Mouse (Mus musculus) stomach, postnatal 0 days (tissue): Measurements from ENCODE around the gene Slc18b1. TPM values are rescaled to one million over a fixed set of nuclear protein-coding genes. Genes with fewer than 3 reads are reported as not detected.

ENCODE experiments used
- ATAC-seq: fragments of 200-750 bp; cut with Nextera tagmentation; 2 replicates; pipeline ENCODE4 v1.8.0; 2017; ENCODE audit not compliant: low FRiP score, low TSS enrichment
- DNase-seq: peaks from one replicate; pipeline ENCODE4 v3.0.0-alpha.2; 2016; ENCODE audit warnings: low spot score
- H3K27ac ChIP-seq: fragments of 300-500 bp; sonication (generic); replicated peaks from 2 replicates; pipeline ENCODE4 v1.5.1; 2014; ENCODE audit warnings: mild to moderate bottlenecking, control low read depth
- H3K27me3 ChIP-seq: fragments of 300-500 bp; sonication (generic); 2 replicates; pipeline ENCODE4 v1.6.1; 2014; ENCODE audit warnings: low read length; ENCODE audit not compliant: control insufficient read depth, insufficient read depth
- H3K36me3 ChIP-seq: fragments of 300-500 bp; sonication (generic); 2 replicates; pipeline ENCODE4 v1.6.1; 2014; ENCODE audit warnings: low read length, mixed read lengths; ENCODE audit not compliant: control insufficient read depth, insufficient read depth
- H3K4me1 ChIP-seq: fragments of 300-500 bp; sonication (generic); replicated peaks from 2 replicates; pipeline ENCODE4 v1.6.1; 2014; ENCODE audit warnings: antibody characterized with exemption; ENCODE audit not compliant: control insufficient read depth, insufficient read depth
- H3K4me2 ChIP-seq: fragments of 300-500 bp; sonication (generic); replicated peaks from 2 replicates; pipeline ENCODE4 v1.6.1; 2014; ENCODE audit warnings: low read depth, mild to moderate bottlenecking, control low read depth, moderate library complexity
- H3K4me3 ChIP-seq: fragments of 300-500 bp; sonication (generic); 2 replicates; pipeline ENCODE4 v1.5.1; 2014; ENCODE audit warnings: low read depth, low read length, control low read depth
- H3K9ac ChIP-seq: fragments of 300-500 bp; sonication (generic); 2 replicates; pipeline ENCODE4 v1.6.1; 2014; ENCODE audit warnings: mild to moderate bottlenecking, low read length, control low read depth, mixed read lengths
- H3K9me3 ChIP-seq: fragments of 300-500 bp; sonication (generic); 2 replicates; pipeline ENCODE4 v1.6.1; 2016; ENCODE audit warnings: low read length; ENCODE audit not compliant: control insufficient read depth
- CTCF ChIP-seq: IDR thresholded peaks from 2 replicates; pipeline ENCODE4 v1.5.1; 2016; ENCODE audit warnings: antibody characterized with exemption, low read depth, mild to moderate bottlenecking, moderate library complexity
- EP300 ChIP-seq: optimal IDR thresholded peaks from 2 replicates; pipeline ENCODE3; 2016; ENCODE audit warnings: antibody characterized with exemption
- WGBS: fragments of 180-500 bp; shearing (Covaris S2); extraction: QIAGEN DNeasy Blood & Tissue Kit; methylation state at CpG from one replicate; pipeline ENCODE4 v1.1.7; 2014; 5-methylcytosine and 5-hydroxymethylcytosine counted together
- polyA plus RNA-seq: library from polyadenylated mRNA; unstranded; fragments of >200 nt; fragmentation: Nextera tagmentation; extraction: Ambion mirVana; gene quantifications from 2 replicates; pipeline ENCODE4 v1.2.1, GENCODE M21; 2015

Slc18b1 gene
- polyA plus RNA-seq, 1 experiment from 2014 or later = 9.2 TPM

- DNase-seq = no peak
- H3K27ac ChIP-seq = no peak overlapping the region
- H3K4me2 ChIP-seq = no peak overlapping the region
- no peak for ATAC-seq
- H3K27me3 ChIP-seq = no peaks in the 10 kb centered on the region
- no peak overlapping the region for H3K4me3 ChIP-seq
- 25% methylated on average over 3 of the region's 3 CpGs for WGBS
- no peak overlapping the region for H3K9ac ChIP-seq
- no peaks in the 10 kb centered on the region for H3K4me1 ChIP-seq
- H3K9me3 ChIP-seq = no peaks in the 10 kb centered on the region
- no peak for TF ChIP-seq EP300
- no peak for TF ChIP-seq CTCF
- 0 out of 2 replicates have a peak, but pooled peaks cover 2% of the 10 kb centered on the region for H3K36me3 ChIP-seq
These were observed 3.1 kb downstream of the Slc18b1 start for GRCm38 (mm10) chr10:23799933-23800332.

GRCm38 (mm10) chr10:23802911-23803310, 6.1 kb downstream of the Slc18b1 start:
- no peak overlapping the region for H3K4me3 ChIP-seq
- H3K9me3 ChIP-seq = no peaks in the 10 kb centered on the region
- no peaks in the 10 kb centered on the region for H3K4me1 ChIP-seq
- no peak for TF ChIP-seq CTCF
- no peak for TF ChIP-seq EP300
- no peak overlapping the region for H3K4me2 ChIP-seq
- H3K36me3 ChIP-seq = 0 out of 2 replicates have a peak, but pooled peaks cover 2% of the 10 kb centered on the region
- DNase-seq = no peak
- no peak overlapping the region for H3K27ac ChIP-seq
- H3K9ac ChIP-seq = no peak overlapping the region
- WGBS = 59% methylated on average over 3 of the region's 3 CpGs
- ATAC-seq = no peak
- no peaks in the 10 kb centered on the region for H3K27me3 ChIP-seq

DNA sequence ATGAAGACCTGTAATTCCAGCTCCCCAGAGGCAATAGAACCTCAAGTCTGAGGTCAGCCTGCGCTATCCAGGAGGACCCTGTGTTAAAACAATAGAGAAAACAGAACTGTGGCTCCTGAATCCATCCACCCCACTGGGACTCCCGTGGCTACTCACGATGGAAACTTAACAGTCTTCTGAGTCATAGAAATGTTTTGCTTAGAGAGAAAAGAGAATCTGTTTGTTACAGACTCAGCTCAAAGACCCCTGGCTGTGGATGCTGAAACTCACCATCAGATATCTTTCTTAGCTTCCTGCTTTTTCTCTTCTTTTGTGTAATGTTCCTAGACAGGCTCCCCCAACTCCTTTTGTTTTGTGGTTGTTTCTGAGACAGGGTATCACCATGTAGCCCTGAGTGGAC, 7.9 kb downstream of the Slc18b1 start:
- no peaks in the 10 kb centered on the region for H3K27me3 ChIP-seq
- H3K9ac ChIP-seq = no peak overlapping the region
- DNase-seq (no peak), ATAC-seq (no peak)
- WGBS = 85% methylated on average over 3 of the region's 3 CpGs
- no peaks in the 10 kb centered on the region for H3K9me3 ChIP-seq
- H3K27ac ChIP-seq = no peak overlapping the region
- 0 out of 2 replicates have a peak, but pooled peaks cover 2% of the 10 kb centered on the region for H3K36me3 ChIP-seq
- H3K4me2 ChIP-seq = no peak overlapping the region
- TF ChIP-seq CTCF = no peak
- no peak for TF ChIP-seq EP300
- no peaks in the 10 kb centered on the region for H3K4me1 ChIP-seq
- no peak overlapping the region for H3K4me3 ChIP-seq

DNA sequence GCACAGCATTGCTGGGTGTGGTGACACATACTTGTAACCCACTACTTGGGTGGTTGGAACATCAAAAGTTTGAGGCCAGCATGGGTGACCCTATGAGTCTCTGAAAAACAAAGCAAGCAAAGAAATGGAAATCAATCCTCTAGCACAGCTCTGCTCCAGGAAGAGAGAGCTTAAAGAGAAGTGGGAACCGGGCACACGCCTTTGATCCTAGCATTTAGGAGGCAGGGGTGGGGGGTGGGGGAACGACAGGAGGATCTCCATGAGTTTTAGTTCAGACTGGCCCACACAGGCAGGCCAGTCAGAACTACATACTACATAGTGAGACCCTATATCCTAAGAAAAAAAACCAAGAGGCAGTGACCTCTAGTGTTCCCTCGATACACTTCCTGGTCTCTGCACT, 9.4 kb downstream of the Slc18b1 start:
- ATAC-seq (no peak), DNase-seq (no peak)
- TF ChIP-seq CTCF (no peak), EP300 (no peak)
- no peaks in the 10 kb centered on the region for H3K9me3 ChIP-seq
- no peak overlapping the region for H3K27ac ChIP-seq
- WGBS = 48% methylated on average over 4 of the region's 4 CpGs
- no peaks in the 10 kb centered on the region for H3K4me1 ChIP-seq
- no peak overlapping the region for H3K4me2 ChIP-seq
- H3K36me3 ChIP-seq = 0 out of 2 replicates have a peak, but pooled peaks cover 2% of the 10 kb centered on the region
- H3K4me3 ChIP-seq = no peak overlapping the region
- H3K27me3 ChIP-seq = no peaks in the 10 kb centered on the region
- H3K9ac ChIP-seq = no peak overlapping the region

- Histone ChIP-seq H3K36me3 (0 out of 2 replicates have a peak, but pooled peaks cover 3% of the 10 kb centered on the region), H3K27me3 (no peaks in the 10 kb centered on the region), H3K4me2 (no peak overlapping the region), H3K9ac (no peak overlapping the region), H3K27ac (no peak overlapping the region), H3K4me3 (no peak overlapping the region), H3K9me3 (no peaks in the 10 kb centered on the region), H3K4me1 (no peaks in the 10 kb centered on the region)
- 56% methylated on average over 9 of the region's 12 CpGs for WGBS
- DNase-seq = peak; percentile 81
- TF ChIP-seq EP300 (no peak), CTCF (peak; percentile 90)
- peak; percentile 64 for ATAC-seq
These were observed 15.1 kb downstream of the Slc18b1 start for GRCm38 (mm10) chr10:23811635-23812437.

GRCm38 (mm10) chr10:23812438-23812759, 15.6 kb downstream of the Slc18b1 start:
- no peak overlapping the region for H3K4me2 ChIP-seq
- no peak overlapping the region for H3K9ac ChIP-seq
- H3K9me3 ChIP-seq = no peaks in the 10 kb centered on the region
- H3K27me3 ChIP-seq = no peaks in the 10 kb centered on the region
- no peak for DNase-seq
- H3K36me3 ChIP-seq = 0 out of 2 replicates have a peak, but pooled peaks cover 3% of the 10 kb centered on the region
- no peak for ATAC-seq
- no peak overlapping the region for H3K4me3 ChIP-seq
- H3K27ac ChIP-seq = no peak overlapping the region
- no peaks in the 10 kb centered on the region for H3K4me1 ChIP-seq
- no peak for TF ChIP-seq CTCF
- TF ChIP-seq EP300 = no peak
